Mouse (Mus musculus) MEL (cell line): Measurements from ENCODE around the gene Cux1. TPM values are rescaled to one million over a fixed set of nuclear protein-coding genes. Genes with fewer than 3 reads are reported as not detected.
A peak's percentile ranks its signal among the peaks of the same experiment; 100 is the strongest.

ENCODE experiments used
- DNase-seq: peaks from one replicate; pipeline ENCODE4 v3.0.0; 2011; ENCODE audit warnings: low read depth, low spot score
- H3K27ac ChIP-seq: 2 replicates; pipeline ENCODE4 v1.5.1; 2012; ENCODE audit warnings: low read depth, mild to moderate bottlenecking, control low read depth, low read length, moderate library complexity; ENCODE audit not compliant: control insufficient read depth
- H3K27me3 ChIP-seq, 2 experiments: fragments of 150-350 bp in 1 of 2; sonication (generic) in 1 of 2; 2 replicates each; pipeline ENCODE4 v1.6.1; 2012; ENCODE audit warnings: low read length in 2 of 2, mild to moderate bottlenecking in 2 of 2, improper control_type of control experiment in 1 of 2, moderate library complexity in 1 of 2; ENCODE audit not compliant: insufficient read depth in 2 of 2, control insufficient read depth in 1 of 2
- H3K36me3 ChIP-seq, 2 experiments: 2 replicates each; pipeline ENCODE4 v1.6.1; 2012 to 2014; ENCODE audit warnings: low read length in 2 of 2, improper control_type of control experiment in 1 of 2, inconsistent platforms in 1 of 2, mild to moderate bottlenecking in 1 of 2; ENCODE audit not compliant: insufficient read depth in 2 of 2, control insufficient read depth in 1 of 2
- H3K4me1 ChIP-seq, 2 experiments: fragments of 150-350 bp in 1 of 2; sonication (generic) in 1 of 2; 2 replicates each; pipeline ENCODE4 v1.6.1; 2012; ENCODE audit warnings: low read length in 2 of 2, improper control_type of control experiment in 1 of 2, mild to moderate bottlenecking in 1 of 2; ENCODE audit not compliant: insufficient read depth in 2 of 2, control insufficient read depth in 1 of 2
- H3K4me3 ChIP-seq, 2 experiments: fragments of 150-350 bp in 1 of 2; sonication (generic) in 1 of 2; 2 replicates each; pipeline ENCODE4 v1.5.1; 2012; ENCODE audit warnings: low read depth in 2 of 2, low read length in 2 of 2, mild to moderate bottlenecking in 2 of 2, moderate library complexity in 2 of 2, control low read depth in 1 of 2, improper control_type of control experiment in 1 of 2; ENCODE audit not compliant: control insufficient read depth in 1 of 2, insufficient read depth in 1 of 2
- H3K79me2 ChIP-seq: 2 replicates; pipeline ENCODE4 v1.6.1; 2012; ENCODE audit warnings: mild to moderate bottlenecking, low read length, moderate library complexity; ENCODE audit not compliant: control insufficient read depth, poor library complexity, insufficient read depth
- H3K9ac ChIP-seq: 2 replicates; pipeline ENCODE4 v1.6.1; 2012; ENCODE audit warnings: low read depth, mild to moderate bottlenecking, control low read depth, low read length, moderate library complexity; ENCODE audit not compliant: control insufficient read depth, poor library complexity, severe bottlenecking
- H3K9me3 ChIP-seq: fragments of 150-350 bp; sonication (generic); replicated peaks from 2 replicates; pipeline ENCODE4 v1.6.1; 2012; ENCODE audit warnings: mild to moderate bottlenecking, low read length, improper control_type of control experiment, moderate library complexity; ENCODE audit not compliant: insufficient read depth
- BHLHE40 ChIP-seq: IDR thresholded peaks from 2 replicates; pipeline ENCODE4 v1.6.1; 2012; ENCODE audit warnings: low read depth, mild to moderate bottlenecking, inconsistent platforms, low read length, improper control_type of control experiment, borderline replicate concordance
- ELF1 ChIP-seq: IDR thresholded peaks from 2 replicates; pipeline ENCODE4 v1.6.1; 2014; ENCODE audit warnings: low read depth, mild to moderate bottlenecking, inconsistent platforms, low read length, improper control_type of control experiment, moderate library complexity
- GATA1 ChIP-seq: IDR thresholded peaks from 2 replicates; pipeline ENCODE4 v1.6.1; 2011; ENCODE audit warnings: low read depth, low read length, improper control_type of control experiment
- JUND ChIP-seq: IDR thresholded peaks from 2 replicates; pipeline ENCODE4 v1.6.1; 2011; ENCODE audit warnings: low read depth, mild to moderate bottlenecking, improper control_type of control experiment, low read length
- KAT2A ChIP-seq: conservative IDR thresholded peaks from 2 replicates; pipeline ENCODE4 v1.6.1; 2012; ENCODE audit warnings: low read depth, low read length, improper control_type of control experiment, inconsistent platforms
- MYC ChIP-seq: IDR thresholded peaks from 2 replicates; pipeline ENCODE4 v1.6.1; 2011; ENCODE audit warnings: low read depth, mild to moderate bottlenecking, low read length, improper control_type of control experiment, moderate library complexity
- POLR2AphosphoS2 ChIP-seq: IDR thresholded peaks from 2 replicates; pipeline ENCODE4 v1.6.1; 2011; ENCODE audit warnings: low read length, improper control_type of control experiment
- RAD21 ChIP-seq: IDR thresholded peaks from 2 replicates; pipeline ENCODE4 v1.6.1; 2011; ENCODE audit warnings: mild to moderate bottlenecking, low read depth, low read length, improper control_type of control experiment
- RCOR1 ChIP-seq: IDR thresholded peaks from 2 replicates; pipeline ENCODE4 v1.6.1; 2012; ENCODE audit warnings: low read depth, mild to moderate bottlenecking, inconsistent platforms, low read length, improper control_type of control experiment
- TAL1 ChIP-seq: IDR thresholded peaks from 2 replicates; pipeline ENCODE4 v1.6.1; 2012; ENCODE audit warnings: mild to moderate bottlenecking, inconsistent platforms, low read length, moderate library complexity, mixed read lengths
- UBTF ChIP-seq: IDR thresholded peaks from 2 replicates; pipeline ENCODE4 v1.6.1; 2012; ENCODE audit warnings: low read depth, mild to moderate bottlenecking, inconsistent platforms, low read length, improper control_type of control experiment, moderate library complexity, borderline replicate concordance; ENCODE audit not compliant: insufficient read depth
- ZKSCAN1 ChIP-seq: IDR thresholded peaks from 2 replicates; pipeline ENCODE4 v1.6.1; 2012; ENCODE audit warnings: low read depth, mild to moderate bottlenecking, inconsistent platforms, low read length, improper control_type of control experiment, moderate library complexity
- ZNF384 ChIP-seq: IDR thresholded peaks from 2 replicates; pipeline ENCODE4 v1.6.1; 2012; ENCODE audit warnings: low read depth, mild to moderate bottlenecking, inconsistent platforms, low read length, improper control_type of control experiment
- polyA plus RNA-seq, 2 experiments: library from polyadenylated mRNA; stranded (reverse) in 1 of 2; unstranded in 1 of 2; fragments of >175 nt in 1 of 2; fragments of >200 nt in 1 of 2; gene quantifications; 2 replicates each; pipeline versions ENCODE4 v1.2.1 to v1.2.4; 2012; ENCODE audit warnings: low replicate concordance in 2 of 2, low read depth in 1 of 2; ENCODE audit not compliant: insufficient read length in 2 of 2, insufficient read depth in 1 of 2, missing spikeins in 1 of 2
- total RNA-seq: library from RNA; depleted of rRNA; stranded (reverse); fragments of 300-350 nt; gene quantifications from 2 replicates; pipeline ENCODE4 v1.2.3, GENCODE M21; 2012

Cux1 gene
- total and polyA plus RNA-seq, 3 experiments: 71.1 to 104 TPM; not detected in 1

- Histone ChIP-seq H3K27me3 (no peaks in the 10 kb centered on the region), H3K4me1 (peaks cover 12 to 16% of the 10 kb centered on the region in 2 experiments), H3K9ac (no peak overlapping the region), H3K36me3 (peaks cover 2 to 14% of the 10 kb centered on the region in 2 experiments; a peak in 3 of 4 replicates), H3K27ac (no peak overlapping the region), H3K4me3 (no peak overlapping the region), H3K9me3 (no peaks in the 10 kb centered on the region), H3K79me2 (peaks cover 3% of the 10 kb centered on the region; the same call in 1 of the 2 replicates)
- TF ChIP-seq UBTF (no peak), TAL1 (no peak), JUND (no peak), GATA1 (no peak), MYC (no peak), RCOR1 (no peak), BHLHE40 (no peak), RAD21 (no peak), ZKSCAN1 (no peak), ELF1 (no peak)
- DNase-seq: no peak
Observed at GRCm38 (mm10) chr5:136394517-136395212, 172.6 kb downstream of the Cux1 start.

GRCm38 (mm10) chr5:136393621-136394020 lies 173.7 kb downstream of the Cux1 start:
- Histone ChIP-seq H3K9me3 (no peaks in the 10 kb centered on the region), H3K27me3 (no peaks in the 10 kb centered on the region), H3K9ac (no peak overlapping the region), H3K4me3 (no peak overlapping the region), H3K36me3 (peaks cover 2 to 18% of the 10 kb centered on the region in 2 experiments; a peak in 3 of 4 replicates), H3K4me1 (peaks cover 12 to 14% of the 10 kb centered on the region in 2 experiments), H3K27ac (no peak overlapping the region), H3K79me2 (peaks cover 1% of the 10 kb centered on the region; the same call in 1 of the 2 replicates)
- no peak for DNase-seq
- TF ChIP-seq POLR2AphosphoS2 (no peak), ELF1 (no peak), KAT2A (no peak), MYC (no peak), TAL1 (no peak)

- H3K79me2 ChIP-seq: no peaks in the 10 kb centered on the region
- peaks cover 5 to 19% of the 10 kb centered on the region in 2 experiments; a peak in 3 of 4 replicates for H3K36me3 ChIP-seq
- H3K4me1 ChIP-seq: no peaks in the 10 kb centered on the region
- no peaks in the 10 kb centered on the region for H3K27me3 ChIP-seq
- no peak overlapping the region for H3K4me3 ChIP-seq
- peak; percentile 21 for DNase-seq
- TF ChIP-seq ZNF384 (peak; percentile 68), ZKSCAN1 (no peak), POLR2AphosphoS2 (no peak)
- H3K27ac ChIP-seq: no peak overlapping the region
- H3K9me3 ChIP-seq: no peaks in the 10 kb centered on the region
- H3K9ac ChIP-seq: no peak overlapping the region
Observed at GRCm38 (mm10) chr5:136386757-136387156, 180.5 kb downstream of the Cux1 start.
